Mouse (Mus musculus) intestine, postnatal 0 days (tissue): ENCODE measurements around the gene Pkdrej. TPM values are rescaled to one million over a fixed set of nuclear protein-coding genes. Genes with fewer than 3 reads are reported as not detected.

Source experiments
- ATAC-seq: fragments of 200-750 bp; cut with Nextera tagmentation; 2 replicates; pipeline ENCODE4 v1.8.0; 2017; ENCODE audit warnings: mild to moderate bottlenecking, moderate TSS enrichment, moderate library complexity
- H3K27ac ChIP-seq: fragments of 300-500 bp; sonication (generic); 2 replicates; pipeline ENCODE4 v1.5.1; 2014; ENCODE audit warnings: mild to moderate bottlenecking, low read depth, low read length, moderate library complexity
- H3K27me3 ChIP-seq: fragments of 300-500 bp; sonication (generic); replicated peaks from 2 replicates; pipeline ENCODE4 v1.6.1; 2014; ENCODE audit warnings: low read length, mixed read lengths; ENCODE audit not compliant: control insufficient read depth, insufficient read depth
- H3K36me3 ChIP-seq: fragments of 300-500 bp; sonication (generic); 2 replicates; pipeline ENCODE4 v1.6.1; 2014; ENCODE audit warnings: mild to moderate bottlenecking, moderate library complexity; ENCODE audit not compliant: control insufficient read depth, insufficient read depth
- H3K4me1 ChIP-seq: fragments of 300-500 bp; sonication (generic); replicated peaks from 2 replicates; pipeline ENCODE4 v1.6.1; 2014; ENCODE audit warnings: antibody characterized with exemption, low read length, mixed read lengths; ENCODE audit not compliant: control insufficient read depth, insufficient read depth
- H3K4me2 ChIP-seq: fragments of 300-500 bp; sonication (generic); replicated peaks from 2 replicates; pipeline ENCODE4 v1.6.1; 2014; ENCODE audit warnings: low read depth, mild to moderate bottlenecking, moderate library complexity
- H3K4me3 ChIP-seq: fragments of 300-500 bp; sonication (generic); 2 replicates; pipeline ENCODE4 v1.5.1; 2014; ENCODE audit warnings: low read depth, low read length
- H3K9ac ChIP-seq: fragments of 300-500 bp; sonication (generic); 2 replicates; pipeline ENCODE4 v1.6.1; 2014; ENCODE audit warnings: mild to moderate bottlenecking, low read depth, low read length
- H3K9me3 ChIP-seq: fragments of 300-500 bp; sonication (generic); 2 replicates; pipeline ENCODE4 v1.6.1; 2016; ENCODE audit warnings: mixed run types; ENCODE audit not compliant: control insufficient read depth
- CTCF ChIP-seq: sonication (generic); IDR thresholded peaks from 2 replicates; pipeline ENCODE4 v1.5.1; 2016; ENCODE audit warnings: low read depth, mild to moderate bottlenecking, control low read depth, antibody characterized with exemption, moderate library complexity
- WGBS: fragments of 180-500 bp; shearing (Covaris S2); extraction: QIAGEN DNeasy Blood & Tissue Kit; methylation state at CpG from one replicate; pipeline ENCODE4 v1.1.7; 2014; 5-methylcytosine and 5-hydroxymethylcytosine counted together
- polyA plus RNA-seq: library from polyadenylated mRNA; unstranded; fragments of >200 nt; fragmentation: Nextera tagmentation; extraction: Ambion mirVana; gene quantifications from 2 replicates; pipeline ENCODE4 v1.2.1, GENCODE M21; 2015

Gene Pkdrej
- polyA plus RNA-seq, 1 experiment from 2014 or later, result 0.12 TPM

DNA sequence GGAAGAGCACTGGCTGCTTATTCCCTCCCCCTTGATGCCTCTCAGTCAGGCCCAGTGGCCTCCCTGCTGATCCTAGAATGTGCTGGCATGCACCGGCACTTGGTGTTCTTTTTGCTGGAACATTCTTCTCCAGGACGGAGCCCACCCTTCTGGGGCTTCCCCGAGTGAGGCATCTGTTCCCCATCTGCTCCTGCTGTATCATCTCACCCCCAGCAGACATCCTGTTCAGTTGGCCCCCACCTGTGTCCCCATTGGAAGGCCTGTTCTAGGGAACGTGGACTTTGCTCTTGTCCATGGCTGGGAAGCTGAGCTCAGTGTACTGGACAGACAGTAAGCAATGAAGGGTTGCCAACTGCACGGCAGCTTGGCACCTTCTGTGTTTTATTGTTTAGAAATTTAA lies 44.8 kb downstream of the Pkdrej start:
- 41% methylated on average over 5 of the region's 5 CpGs for WGBS
- TF ChIP-seq CTCF, result no peak
- ATAC-seq, result peak; percentile 63

DNA sequence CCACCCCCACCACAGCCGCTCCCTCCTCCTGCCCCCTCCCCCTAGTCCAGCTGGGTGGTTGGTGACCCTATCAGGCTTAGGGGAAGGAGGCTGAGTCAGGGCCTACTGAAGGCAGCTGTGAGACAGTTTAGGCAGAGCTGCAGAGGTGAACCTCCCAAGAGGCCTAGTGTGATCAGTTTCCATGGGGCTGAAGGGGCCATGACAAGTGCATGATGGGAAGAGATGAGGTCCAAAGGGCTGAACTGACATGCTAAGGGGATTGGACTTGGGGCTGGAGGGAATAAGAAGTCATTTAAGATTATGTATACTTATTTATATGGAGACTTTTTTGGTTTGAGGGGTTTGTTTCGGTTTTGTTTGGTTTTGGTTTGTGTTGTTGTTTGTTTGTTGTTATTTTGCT lies 45.3 kb downstream of the Pkdrej start:
- 88% methylated on average over 2 of the region's 2 CpGs for WGBS
- ATAC-seq, result no peak

More for the DNA sequence above, 44.8 kb downstream of the Pkdrej start:
- H3K4me2 ChIP-seq, result no peak overlapping the region
- H3K9me3 ChIP-seq, result no peaks in the 10 kb centered on the region
- H3K36me3 ChIP-seq, result peaks cover 3% of the 10 kb centered on the region; the same call in 1 of the 2 replicates
- no peak overlapping the region for H3K9ac ChIP-seq
- H3K27ac ChIP-seq, result peak overlapping the region; percentile 47; the same call in 1 of the 2 replicates
- H3K4me3 ChIP-seq, result no peak overlapping the region
- no peaks in the 10 kb centered on the region for H3K27me3 ChIP-seq
- peaks cover 5% of the 10 kb centered on the region; the same call in 1 of the 2 replicates for H3K4me1 ChIP-seq

DNA sequence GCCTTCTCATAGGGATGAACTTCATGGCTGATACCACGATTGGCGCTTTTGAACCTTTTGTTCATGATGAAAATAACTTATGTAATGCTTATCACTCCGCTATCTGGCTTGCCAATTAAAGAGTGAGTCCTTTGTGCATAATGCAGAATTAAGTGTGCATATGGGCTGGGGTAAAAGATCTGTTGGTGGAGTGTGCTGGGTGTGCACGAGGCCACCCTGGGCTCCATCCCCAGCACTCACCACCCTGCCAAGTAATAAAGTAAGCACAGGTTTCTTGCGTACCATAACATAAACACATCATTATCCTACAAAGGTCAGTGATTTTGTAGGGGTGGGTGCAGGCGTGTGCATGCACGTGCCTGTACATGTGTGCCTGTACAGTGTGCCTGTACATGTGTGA lies 46.5 kb downstream of the Pkdrej start:
- 57% methylated on average over 7 of the region's 7 CpGs for whole genome bisulfite sequencing
- no peak for ATAC-seq
- no peaks in the 10 kb centered on the region for H3K9me3 ChIP-seq
- H3K36me3 ChIP-seq, result peaks cover 3% of the 10 kb centered on the region; the same call in 1 of the 2 replicates
- no peak overlapping the region for H3K9ac ChIP-seq
- H3K27me3 ChIP-seq, result no peaks in the 10 kb centered on the region
- peak overlapping the region; percentile 65 for H3K27ac ChIP-seq
- H3K4me3 ChIP-seq, result no peak overlapping the region
- H3K4me2 ChIP-seq, result no peak overlapping the region
- H3K4me1 ChIP-seq, result peaks cover 7% of the 10 kb centered on the region; the same call in 1 of the 2 replicates
- no peak for TF ChIP-seq CTCF

More for the DNA sequence above, 45.3 kb downstream of the Pkdrej start:
- Histone ChIP-seq H3K4me1 (peaks cover 5% of the 10 kb centered on the region; the same call in 1 of the 2 replicates), H3K27me3 (no peaks in the 10 kb centered on the region), H3K27ac (peak overlapping the region; percentile 47; the same call in 1 of the 2 replicates), H3K4me3 (no peak overlapping the region), H3K9me3 (no peaks in the 10 kb centered on the region), H3K9ac (no peak overlapping the region), H3K36me3 (peaks cover 3% of the 10 kb centered on the region; the same call in 1 of the 2 replicates), H3K4me2 (no peak overlapping the region)
- no peak for TF ChIP-seq CTCF

DNA sequence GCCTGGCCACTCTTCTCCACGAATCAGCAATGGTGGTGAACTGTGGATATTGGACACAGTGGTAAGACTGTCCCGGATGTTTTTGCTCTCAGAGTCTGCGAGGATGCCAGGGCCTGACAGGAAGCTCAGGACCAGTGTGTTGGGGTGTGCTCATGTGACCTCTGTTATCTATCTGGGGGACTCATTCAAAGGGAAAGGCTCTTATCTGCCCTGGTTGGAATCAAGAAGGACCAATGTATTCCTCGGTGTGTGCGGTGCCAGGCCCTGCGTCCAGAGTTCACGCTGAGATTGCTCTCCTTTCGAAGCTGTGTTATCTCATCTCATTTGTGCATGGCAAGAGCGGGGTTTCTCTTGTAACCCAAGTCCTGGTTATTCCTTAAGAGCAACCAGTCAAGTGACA lies 47.1 kb downstream of the Pkdrej start:
- Histone ChIP-seq H3K27me3 (no peaks in the 10 kb centered on the region), H3K9me3 (no peaks in the 10 kb centered on the region), H3K4me3 (no peak overlapping the region), H3K9ac (no peak overlapping the region), H3K36me3 (peaks cover 3% of the 10 kb centered on the region; the same call in 1 of the 2 replicates), H3K4me2 (no peak overlapping the region), H3K4me1 (peaks cover 7% of the 10 kb centered on the region; the same call in 1 of the 2 replicates), H3K27ac (peak overlapping the region; percentile 65)
- no peak for TF ChIP-seq CTCF
- ATAC-seq, result peak; percentile 55
- 43% methylated on average over 9 of the region's 9 CpGs for WGBS

DNA sequence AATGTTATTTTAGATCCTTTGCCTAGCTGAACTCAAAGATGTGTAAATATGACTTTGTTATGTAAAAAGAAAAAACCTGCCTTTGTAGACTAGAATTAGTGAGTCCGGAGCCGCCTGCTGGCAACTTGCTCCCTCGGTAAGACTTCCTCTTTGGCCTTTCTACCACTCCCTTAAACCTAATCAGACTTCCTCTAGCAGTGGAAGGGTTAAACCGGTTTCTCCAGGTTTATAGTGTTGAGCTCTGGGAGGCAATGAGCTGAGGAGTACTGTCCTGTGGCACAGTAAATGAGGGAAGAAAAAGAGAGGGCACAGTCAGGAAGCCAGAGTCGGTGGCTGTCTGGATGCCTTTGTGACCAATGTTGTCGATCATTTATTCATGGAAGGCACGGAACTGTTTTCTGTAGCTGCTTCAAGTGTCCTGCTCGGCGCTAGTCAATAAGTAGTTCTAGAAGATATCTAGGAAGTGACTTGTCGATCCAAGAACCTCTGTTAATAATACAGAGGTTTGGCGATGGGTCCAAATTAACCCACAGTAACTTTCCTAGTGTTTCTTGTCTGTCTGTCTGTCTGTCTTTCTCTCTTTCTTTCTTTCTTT lies 49.3 kb downstream of the Pkdrej start:
- Histone ChIP-seq H3K4me3 (no peak overlapping the region), H3K9ac (no peak overlapping the region), H3K4me1 (peaks cover 10% of the 10 kb centered on the region; the same call in 1 of the 2 replicates), H3K9me3 (no peaks in the 10 kb centered on the region), H3K27ac (peak overlapping the region; percentile 47), H3K36me3 (no peaks in the 10 kb centered on the region), H3K4me2 (peak overlapping the region; percentile 35), H3K27me3 (no peaks in the 10 kb centered on the region)
- peak; percentile 69 for ATAC-seq
- peak; percentile 52 for TF ChIP-seq CTCF
- 40% methylated on average over 11 of the region's 11 CpGs for WGBS

DNA sequence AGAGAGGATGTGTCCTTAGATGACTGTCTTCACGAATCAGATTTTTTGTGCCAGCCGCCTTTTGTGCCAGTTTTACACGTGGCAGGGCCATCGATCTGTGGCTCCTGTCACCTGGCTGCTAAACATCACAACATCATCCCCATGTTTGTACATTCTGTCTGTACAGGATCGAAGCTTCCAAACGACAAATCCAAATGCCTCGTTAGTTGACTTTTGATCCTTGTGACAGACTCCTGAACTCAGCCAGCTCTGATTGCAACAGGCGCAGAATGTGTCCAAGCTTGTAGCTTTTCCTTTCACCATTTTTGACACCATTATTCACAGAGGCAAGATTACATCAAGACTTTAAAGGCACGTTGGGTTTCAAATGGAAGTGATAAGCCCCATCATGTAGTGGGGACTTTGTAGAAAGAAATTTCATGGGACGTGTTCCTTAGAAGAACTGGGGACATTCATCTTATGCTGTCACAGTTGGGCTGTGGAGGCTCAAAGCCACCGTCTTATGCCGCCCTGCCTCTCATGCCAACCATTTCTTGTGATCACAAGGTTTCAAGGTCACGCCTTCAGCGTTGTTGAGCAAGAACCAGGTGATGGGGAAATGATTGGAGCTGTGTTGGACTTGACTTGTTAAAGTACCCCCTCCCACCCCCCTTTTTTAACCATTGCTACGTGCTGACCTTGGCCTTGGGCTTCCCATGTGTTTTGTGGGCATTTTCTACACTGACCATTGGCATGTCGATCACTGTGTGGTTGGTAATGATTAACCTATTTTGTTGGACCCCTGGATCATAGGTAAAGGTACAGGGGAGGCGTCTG lies 50.0 kb downstream of the Pkdrej start:
- ATAC-seq, result peak; percentile 32
- no peak overlapping the region for H3K4me2 ChIP-seq
- 52% methylated on average over 17 of the region's 17 CpGs for WGBS

More for the DNA sequence above, 50.0 kb downstream of the Pkdrej start:
- no peaks in the 10 kb centered on the region for H3K27me3 ChIP-seq
- H3K9me3 ChIP-seq, result no peaks in the 10 kb centered on the region
- no peak overlapping the region for H3K4me3 ChIP-seq
- TF ChIP-seq CTCF, result no peak
- no peaks in the 10 kb centered on the region for H3K36me3 ChIP-seq
- H3K4me1 ChIP-seq, result peaks cover 10% of the 10 kb centered on the region; the same call in 1 of the 2 replicates
- H3K9ac ChIP-seq, result no peak overlapping the region
- H3K27ac ChIP-seq, result peak overlapping the region; percentile 47
